Mouse (Mus musculus) ES-Bruce4 (cell line): ENCODE data around the gene Cemip.

Experiments
- CTCF ChIP-seq: IDR thresholded peaks from one replicate; pipeline ENCODE4 v1.8.1; 2011; ENCODE audit warnings: low read depth, low read length
- EP300 ChIP-seq: IDR thresholded peaks from 2 replicates; pipeline ENCODE4 v1.6.1; 2011; ENCODE audit warnings: low read depth, low read length; ENCODE audit not compliant: insufficient read depth
- POLR2A ChIP-seq: IDR thresholded peaks from one replicate; pipeline ENCODE4 v1.8.1; 2011; ENCODE audit warnings: low read length; ENCODE audit not compliant: insufficient read depth

- peak; percentile 68 for TF ChIP-seq POLR2A
- no peak for TF ChIP-seq CTCF
- TF ChIP-seq EP300, result 0 out of 2 replicates have a peak, but pooled peaks have one; percentile 24
These were observed 194.6 kb downstream of the Cemip start for GRCm38 (mm10) chr7:83891433-83892332.
